Mouse (Mus musculus): ENCODE data around the gene Atf1. TPM values are rescaled to one million over a fixed set of nuclear protein-coding genes. Genes with fewer than 3 reads are reported as not detected.

The Atf1 gene
- polyA plus RNA-seq, 1 experiment from 2014 or later, result 55.0 TPM

GRCm38 (mm10) chr15:100188962-100189404 lies 38.6 kb upstream of the Atf1 start:
- Histone ChIP-seq H3K9me3 (replicated peaks) (no peaks in the 10 kb centered on the region), H3K36me3 (peaks cover 68% of the 10 kb centered on the region), H3K4me2 (no peak overlapping the region), H3K4me1 (peaks cover 16% of the 10 kb centered on the region; the same call in 1 of the 2 replicates), H3K4me3 (no peak overlapping the region), H3K27ac (no peak overlapping the region), H3K27me3 (replicated peaks) (no peaks in the 10 kb centered on the region), H3K9ac (no peak overlapping the region)
- 81% methylated on average over 14 of the region's 14 CpGs for WGBS (ENCODE audit: insufficient replicate concordance)
- ATAC-seq, result no peak

- Histone ChIP-seq H3K36me3 (peaks cover 62% of the 10 kb centered on the region), H3K4me2 (no peak overlapping the region), H3K27me3 (replicated peaks) (no peaks in the 10 kb centered on the region), H3K9me3 (replicated peaks) (no peaks in the 10 kb centered on the region), H3K4me3 (no peak overlapping the region), H3K4me1 (peaks cover 16% of the 10 kb centered on the region; the same call in 1 of the 2 replicates), H3K9ac (no peak overlapping the region), H3K27ac (no peak overlapping the region)
- ATAC-seq, result no peak
- 83% methylated on average over 5 of the region's 5 CpGs for WGBS (ENCODE audit: insufficient replicate concordance)
These were observed 37.5 kb upstream of the Atf1 start for GRCm38 (mm10) chr15:100190083-100190482.

GRCm38 (mm10) chr15:100198983-100199745 lies 28.5 kb upstream of the Atf1 start:
- 84% methylated on average over 11 of the region's 11 CpGs for WGBS (ENCODE audit: insufficient replicate concordance)

GRCm38 (mm10) chr15:100199790-100200189 lies 27.8 kb upstream of the Atf1 start:
- peaks cover 55% of the 10 kb centered on the region for H3K36me3 ChIP-seq
- H3K4me3 ChIP-seq, result no peak overlapping the region
- H3K9ac ChIP-seq, result no peak overlapping the region
- H3K4me2 ChIP-seq, result no peak overlapping the region
- H3K9me3 ChIP-seq (replicated peaks), result no peaks in the 10 kb centered on the region
- 64% methylated on average over 3 of the region's 3 CpGs for WGBS (ENCODE audit: insufficient replicate concordance)
- H3K4me1 ChIP-seq, result no peaks in the 10 kb centered on the region
- no peak for ATAC-seq
- H3K27me3 ChIP-seq (replicated peaks), result no peaks in the 10 kb centered on the region
- no peak overlapping the region for H3K27ac ChIP-seq

More at GRCm38 (mm10) chr15:100198983-100199745, 28.5 kb upstream of the Atf1 start:
- Histone ChIP-seq H3K27me3 (replicated peaks) (no peaks in the 10 kb centered on the region), H3K9me3 (replicated peaks) (no peaks in the 10 kb centered on the region), H3K36me3 (peaks cover 55% of the 10 kb centered on the region), H3K4me2 (no peak overlapping the region), H3K4me3 (no peak overlapping the region), H3K4me1 (no peaks in the 10 kb centered on the region), H3K27ac (no peak overlapping the region), H3K9ac (no peak overlapping the region)
- ATAC-seq, result no peak

GRCm38 (mm10) chr15:100201806-100202205 lies 25.8 kb upstream of the Atf1 start:
- ATAC-seq, result no peak
- Histone ChIP-seq H3K27ac (no peak overlapping the region), H3K9ac (no peak overlapping the region), H3K9me3 (replicated peaks) (no peaks in the 10 kb centered on the region), H3K4me3 (no peak overlapping the region), H3K4me2 (no peak overlapping the region), H3K27me3 (replicated peaks) (no peaks in the 10 kb centered on the region), H3K36me3 (peaks cover 60% of the 10 kb centered on the region), H3K4me1 (no peaks in the 10 kb centered on the region)
- WGBS (ENCODE audit: insufficient replicate concordance), result 74% methylated on average over 3 of the region's 3 CpGs

GRCm38 (mm10) chr15:100202431-100203015 lies 25.1 kb upstream of the Atf1 start:
- no peak overlapping the region for H3K9ac ChIP-seq
- WGBS (ENCODE audit: insufficient replicate concordance), result 86% methylated on average over 4 of the region's 4 CpGs
- ATAC-seq, result no peak
- no peaks in the 10 kb centered on the region for H3K9me3 ChIP-seq (replicated peaks)
- no peak overlapping the region for H3K4me3 ChIP-seq
- H3K4me2 ChIP-seq, result no peak overlapping the region
- no peaks in the 10 kb centered on the region for H3K4me1 ChIP-seq
- H3K27ac ChIP-seq, result no peak overlapping the region
- H3K36me3 ChIP-seq, result peaks cover 61% of the 10 kb centered on the region
- no peaks in the 10 kb centered on the region for H3K27me3 ChIP-seq (replicated peaks)

GRCm38 (mm10) chr15:100204574-100204973 lies 23.0 kb upstream of the Atf1 start:
- no peak overlapping the region for H3K9ac ChIP-seq
- peaks cover 67% of the 10 kb centered on the region for H3K36me3 ChIP-seq
- no peaks in the 10 kb centered on the region for H3K4me1 ChIP-seq
- 90% methylated on average over 1 of the region's 1 CpGs for WGBS (ENCODE audit: insufficient replicate concordance)
- no peak overlapping the region for H3K27ac ChIP-seq
- no peak for ATAC-seq
- no peak overlapping the region for H3K4me3 ChIP-seq
- H3K27me3 ChIP-seq (replicated peaks), result no peaks in the 10 kb centered on the region
- H3K4me2 ChIP-seq, result no peak overlapping the region
- H3K9me3 ChIP-seq (replicated peaks), result no peaks in the 10 kb centered on the region

- no peak overlapping the region for H3K4me2 ChIP-seq
- H3K4me1 ChIP-seq, result no peaks in the 10 kb centered on the region
- 87% methylated on average over 3 of the region's 3 CpGs for WGBS (ENCODE audit: insufficient replicate concordance)
- peaks cover 89% of the 10 kb centered on the region for H3K36me3 ChIP-seq
- no peak overlapping the region for H3K4me3 ChIP-seq
- H3K9ac ChIP-seq, result no peak overlapping the region
- no peak for ATAC-seq
- no peaks in the 10 kb centered on the region for H3K27me3 ChIP-seq (replicated peaks)
- H3K27ac ChIP-seq, result no peak overlapping the region
- H3K9me3 ChIP-seq (replicated peaks), result no peaks in the 10 kb centered on the region
These were observed 17.6 kb upstream of the Atf1 start for GRCm38 (mm10) chr15:100210013-100210412.

- Histone ChIP-seq H3K27me3 (replicated peaks) (no peaks in the 10 kb centered on the region), H3K9me3 (replicated peaks) (no peaks in the 10 kb centered on the region), H3K36me3 (peaks cover 69% of the 10 kb centered on the region), H3K9ac (no peak overlapping the region), H3K4me3 (no peak overlapping the region), H3K4me1 (no peaks in the 10 kb centered on the region), H3K4me2 (no peak overlapping the region), H3K27ac (no peak overlapping the region)
- WGBS (ENCODE audit: insufficient replicate concordance), result 76% methylated on average over 2 of the region's 2 CpGs
- no peak for ATAC-seq
These were observed 14.3 kb upstream of the Atf1 start for GRCm38 (mm10) chr15:100213339-100213738.

GRCm38 (mm10) chr15:100215092-100215491 lies 12.5 kb upstream of the Atf1 start:
- H3K4me2 ChIP-seq, result no peak overlapping the region
- no peak overlapping the region for H3K27ac ChIP-seq
- peaks cover 55% of the 10 kb centered on the region for H3K36me3 ChIP-seq
- no peak overlapping the region for H3K9ac ChIP-seq
- no peak overlapping the region for H3K4me3 ChIP-seq
- H3K4me1 ChIP-seq, result 0 out of 2 replicates have a peak, but pooled peaks cover 2% of the 10 kb centered on the region
- whole genome bisulfite sequencing (ENCODE audit: insufficient replicate concordance), result 68% methylated on average over 11 of the region's 11 CpGs
- no peaks in the 10 kb centered on the region for H3K27me3 ChIP-seq (replicated peaks)
- no peak for ATAC-seq
- H3K9me3 ChIP-seq (replicated peaks), result no peaks in the 10 kb centered on the region

- H3K4me1 ChIP-seq, result 0 out of 2 replicates have a peak, but pooled peaks cover 3% of the 10 kb centered on the region
- no peaks in the 10 kb centered on the region for H3K27me3 ChIP-seq (replicated peaks)
- 81% methylated on average over 9 of the region's 9 CpGs for WGBS (ENCODE audit: insufficient replicate concordance)
- H3K36me3 ChIP-seq, result peaks cover 44% of the 10 kb centered on the region
- H3K4me3 ChIP-seq, result no peak overlapping the region
- no peak for ATAC-seq
- H3K27ac ChIP-seq, result no peak overlapping the region
- H3K9me3 ChIP-seq (replicated peaks), result no peaks in the 10 kb centered on the region
- H3K9ac ChIP-seq, result no peak overlapping the region
- no peak overlapping the region for H3K4me2 ChIP-seq
These were observed 11.4 kb upstream of the Atf1 start for GRCm38 (mm10) chr15:100216173-100216572.

- H3K27me3 ChIP-seq (replicated peaks), result no peaks in the 10 kb centered on the region
- H3K9me3 ChIP-seq (replicated peaks), result no peaks in the 10 kb centered on the region
- H3K4me3 ChIP-seq, result no peak overlapping the region
- no peak overlapping the region for H3K27ac ChIP-seq
- 0 out of 2 replicates have a peak, but pooled peaks cover 3% of the 10 kb centered on the region for H3K4me1 ChIP-seq
- H3K36me3 ChIP-seq, result peaks cover 26% of the 10 kb centered on the region
- 85% methylated on average over 3 of the region's 3 CpGs for WGBS (ENCODE audit: insufficient replicate concordance)
- ATAC-seq, result no peak
- H3K4me2 ChIP-seq, result no peak overlapping the region
- H3K9ac ChIP-seq, result no peak overlapping the region
These were observed 9.6 kb upstream of the Atf1 start for GRCm38 (mm10) chr15:100218018-100218417.

All from liver, embryonic 12.5 days (tissue).